7 mouse cellular contexts compared by ENCODE assay signal in genomic region chr13:88822976-88823521, GRCm38 (mm10). TPM values are rescaled to one million over a fixed set of nuclear protein-coding genes. Genes with fewer than 3 reads are reported as not detected.
DNase-seq lines count a peak whose midpoint lies in the region; ATAC-seq and TF ChIP-seq lines count a peak whose summit lies in the region.

No protein-coding gene starts in this region.

- H3K4me1 ChIP-seq in lung, embryonic 14.5 days (ENCODE audit: insufficient read depth), result no peaks in the 10 kb centered on the region

- ATAC-seq in lung, embryonic 14.5 days (ENCODE audit: insufficient read depth), result no peak

- peak overlapping the region; percentile 64 for H3K4me3 ChIP-seq in lung, embryonic 14.5 days (ENCODE audit: low read depth, low read length)

- peaks cover 3% of the 10 kb centered on the region; the same call in 1 of the 2 replicates for H3K27me3 ChIP-seq in lung, embryonic 14.5 days (ENCODE audit: insufficient read depth, low read length)

- TF ChIP-seq CTCF in lung, embryonic 14.5 days (IDR thresholded peaks at IDR 0.05; ENCODE audit: low read depth), result no peak

- peak overlapping the region; percentile 98 for H3K4me2 ChIP-seq in lung, embryonic 14.5 days

- H3K27ac ChIP-seq in lung, embryonic 14.5 days (ENCODE audit: low read depth), result no peak overlapping the region

- H3K9me3 ChIP-seq in lung, embryonic 14.5 days (ENCODE audit: low read depth, low read length), result no peaks in the 10 kb centered on the region

- intact Hi-C loops in left cerebral cortex, postnatal 36 days (cut with DNase I), result loop anchor here (10.0 kb wide), 2 partner anchors 208 to 712 kb away; partner anchors contain the start of gene Hapln1

- no peak overlapping the region for H3K9ac ChIP-seq in lung, embryonic 14.5 days

- H3K36me3 ChIP-seq in lung, embryonic 14.5 days (ENCODE audit: insufficient read depth), result no peaks in the 10 kb centered on the region

- no peak for DNase-seq in lung, embryonic 14.5 days
- no peak for DNase-seq in lung, postnatal 36 days
- peak; percentile 57 to 60 for DNase-seq in frontal cortex, postnatal 36 days (ENCODE audit: low spot score in 2 of 2)
- DNase-seq in left cerebral cortex, postnatal 36 days (ENCODE audit: low spot score in 2 of 2), result peak; percentile 47 to 60
- DNase-seq in right cerebral cortex, postnatal 10 days (ENCODE audit: low spot score in 2 of 2), result peak; percentile 22 to 40
- DNase-seq in lung, postnatal 14 days, result no peak
- no peak for DNase-seq in kidney, adult 18-20 months

- WGBS in lung, embryonic 14.5 days, result 15% methylated on average over 10 of the region's 10 CpGs

RNA-seq across cellular contexts. Expression of gene Edil3, which starts 1.8 kb away (rescaled TPM):
- 8.9 and 9.7 TPM in 2 replicates for polyA plus RNA-seq in lung, embryonic 14.5 days (2014; fragmentation: Nextera tagmentation; extraction: Ambion mirVana)
- 10 to 100 TPM; 87.5 to 88.0 TPM for total RNA-seq in left cerebral cortex, postnatal 36 days (2021)

Comparison
In these comparisons a context has a peak if more than half of its experiments do, and no peak if none do; other contexts are left out.
1. DNase-seq: peak in frontal cortex, postnatal 36 days (2 of 2), left cerebral cortex, postnatal 36 days (2 of 2) and right cerebral cortex, postnatal 10 days (2 of 2); none in lung, embryonic 14.5 days (single experiment), lung, postnatal 36 days (single experiment), lung, postnatal 14 days (single experiment) and kidney, adult 18-20 months (single experiment).